Mouse (Mus musculus) myocyte (in vitro differentiated cells): Measurements from ENCODE around the gene Gm20388. TPM values are rescaled to one million over a fixed set of nuclear protein-coding genes. Genes with fewer than 3 reads are reported as not detected.
A peak's percentile ranks its signal among the peaks of the same experiment; 100 is the strongest.

ENCODE experiments used
- H3K27me3 ChIP-seq: one replicate; pipeline ENCODE4 v1.6.1; 2011; ENCODE audit not compliant: control insufficient read depth, insufficient read depth, insufficient read length
- H3K36me3 ChIP-seq: one replicate; pipeline ENCODE4 v1.6.1; 2011; ENCODE audit not compliant: control insufficient read depth, insufficient read depth
- H3K4me2 ChIP-seq: one replicate; pipeline ENCODE4 v1.6.1; 2011; ENCODE audit warnings: low read depth, control low read depth
- H3K4me3 ChIP-seq: one replicate; pipeline ENCODE4 v1.5.1; 2011; ENCODE audit warnings: mild to moderate bottlenecking, control low read depth, moderate library complexity
- H3K79me2 ChIP-seq: one replicate; pipeline ENCODE4 v1.6.1; 2011; ENCODE audit not compliant: control insufficient read depth, insufficient read depth
- H3ac ChIP-seq: one replicate; pipeline ENCODE4 v1.6.1; 2011; ENCODE audit not compliant: control insufficient read depth, insufficient read length
- CEBPB ChIP-seq: IDR thresholded peaks from 2 replicates; pipeline ENCODE4 v1.6.1; 2011; ENCODE audit warnings: mild to moderate bottlenecking, moderate library complexity; ENCODE audit not compliant: poor library complexity, insufficient read depth, severe bottlenecking
- E2F4 ChIP-seq: IDR thresholded peaks from one replicate; pipeline ENCODE4 v1.6.1; 2011; ENCODE audit warnings: mild to moderate bottlenecking, control low read depth, moderate library complexity; ENCODE audit not compliant: insufficient read depth
- MAX ChIP-seq: IDR thresholded peaks from one replicate; pipeline ENCODE4 v1.6.1; 2011; ENCODE audit warnings: low read depth, mild to moderate bottlenecking, control low read depth
- MYOD1 ChIP-seq, 3 experiments: IDR thresholded peaks; one replicate each; pipeline ENCODE4 v1.6.1; 2011; ENCODE audit warnings: control low read depth in 2 of 3, low read depth in 2 of 3, mild to moderate bottlenecking in 2 of 3, moderate library complexity in 1 of 3; ENCODE audit not compliant: insufficient read length in 2 of 3, control insufficient read depth in 1 of 3
- MYOG ChIP-seq, 3 experiments: IDR thresholded peaks; one replicate each; pipeline ENCODE4 v1.6.1; 2011; ENCODE audit warnings: control low read depth in 2 of 3, low read depth in 2 of 3, mild to moderate bottlenecking in 2 of 3; ENCODE audit not compliant: insufficient read length in 2 of 3, control insufficient read depth in 1 of 3, insufficient read depth in 1 of 3
- POLR2A ChIP-seq: IDR thresholded peaks from one replicate; pipeline ENCODE4 v1.6.1; 2011; ENCODE audit warnings: low read depth, mild to moderate bottlenecking, control low read depth, moderate library complexity; ENCODE audit not compliant: insufficient read length
- POLR2AphosphoS2 ChIP-seq: IDR thresholded peaks from one replicate; pipeline ENCODE4 v1.6.1; 2011; ENCODE audit warnings: low read depth, control low read depth; ENCODE audit not compliant: insufficient read length
- REST ChIP-seq: IDR thresholded peaks from one replicate; pipeline ENCODE4 v1.6.1; 2011; ENCODE audit warnings: mild to moderate bottlenecking, control low read depth, moderate library complexity; ENCODE audit not compliant: insufficient read depth, insufficient read length
- SRF ChIP-seq: IDR thresholded peaks from one replicate; pipeline ENCODE4 v1.6.1; 2011; ENCODE audit warnings: low read depth; ENCODE audit not compliant: control insufficient read depth, insufficient read length
- TCF12 ChIP-seq: IDR thresholded peaks from one replicate; pipeline ENCODE4 v1.6.1; 2011; ENCODE audit warnings: mild to moderate bottlenecking, control low read depth; ENCODE audit not compliant: poor library complexity, insufficient read depth, severe bottlenecking
- TCF3 ChIP-seq: IDR thresholded peaks from one replicate; pipeline ENCODE4 v1.6.1; 2011; ENCODE audit warnings: low read depth, control low read depth; ENCODE audit not compliant: insufficient read length
- USF1 ChIP-seq: IDR thresholded peaks from one replicate; pipeline ENCODE4 v1.6.1; 2011; ENCODE audit warnings: low read depth, mild to moderate bottlenecking, control low read depth, moderate library complexity
- polyA plus RNA-seq: library from polyadenylated mRNA; unstranded; fragments of >200 nt; fragmentation: generic; extraction: Trizol; gene quantifications from one replicate; pipeline ENCODE4 v1.2.1, GENCODE M21; 2012; ENCODE audit warnings: missing spikeins

Gene Gm20388
- polyA plus RNA-seq, 1 experiment, result 15.3 TPM

DNA sequence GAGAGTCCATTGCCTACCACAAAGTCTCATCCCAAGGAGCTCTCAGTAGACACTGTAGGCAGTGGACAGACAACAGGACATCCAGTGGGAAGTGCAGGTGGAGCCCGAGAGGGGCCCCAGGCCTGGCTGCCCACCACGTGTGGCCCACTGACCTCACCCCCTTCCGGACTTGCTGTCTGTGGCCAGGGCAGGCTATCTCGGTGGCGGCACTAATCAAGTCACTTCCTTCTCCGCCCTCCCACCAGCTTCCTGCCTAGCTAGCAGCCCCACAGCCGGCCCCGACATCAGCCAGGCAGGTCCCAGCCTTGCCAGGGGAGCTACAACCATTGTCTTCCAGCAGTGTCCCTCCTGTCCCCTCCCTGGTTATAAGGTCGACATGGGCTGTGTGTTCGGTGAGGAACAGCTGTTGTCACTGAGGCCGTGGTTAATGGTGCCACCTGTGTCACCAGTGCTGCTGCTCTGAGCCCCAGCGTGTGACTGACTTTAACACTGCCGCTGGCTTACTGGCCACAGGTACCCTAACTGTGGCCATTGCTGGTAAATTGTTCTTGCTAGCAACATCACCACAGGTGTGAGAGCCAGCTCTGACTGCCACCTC is 2404.4 kb downstream of the Gm20388 start:
- no peaks in the 10 kb centered on the region for H3K27me3 ChIP-seq
- no peak overlapping the region for H3ac ChIP-seq
- H3K79me2 ChIP-seq, result no peaks in the 10 kb centered on the region
- no peaks in the 10 kb centered on the region for H3K36me3 ChIP-seq
- TF ChIP-seq MYOD1 (IDR thresholded peaks at IDR 0.05; ENCODE audit: control insufficient read depth in 1 of 3, insufficient read length in 2 of 3, low read depth in 2 of 3) (peak in 2 of 3 experiments; percentile 19 to 91), POLR2A (no peak), REST (no peak), MYOG (IDR thresholded peaks at IDR 0.05; ENCODE audit: control insufficient read depth in 1 of 3, insufficient read depth in 1 of 3, insufficient read length in 2 of 3, low read depth in 2 of 3) (peak; percentile 25 to 89 (median 57))
- no peak overlapping the region for H3K4me2 ChIP-seq
- H3K4me3 ChIP-seq, result no peak overlapping the region

DNA sequence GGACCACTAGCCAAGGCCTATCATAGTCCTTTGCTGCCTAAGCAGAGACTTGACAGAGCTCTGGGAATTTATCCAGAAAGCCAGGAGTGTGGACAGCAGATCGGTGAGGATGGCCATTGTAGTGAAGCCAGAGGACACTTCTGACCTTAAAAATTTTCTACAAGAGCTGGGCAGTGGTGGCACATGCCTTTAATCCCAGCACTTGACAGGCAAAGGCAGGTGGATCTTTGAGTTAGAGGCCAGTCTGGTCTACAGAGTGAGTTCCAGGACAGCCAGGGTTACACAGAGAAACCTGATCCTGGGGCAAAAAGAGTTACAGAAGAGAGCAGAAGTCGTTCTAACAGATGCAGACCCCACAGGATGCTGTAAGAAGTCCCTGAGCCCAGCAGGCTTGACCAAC is 2405.8 kb downstream of the Gm20388 start:
- no peak overlapping the region for H3ac ChIP-seq
- H3K4me3 ChIP-seq, result no peak overlapping the region
- H3K36me3 ChIP-seq, result no peaks in the 10 kb centered on the region
- H3K27me3 ChIP-seq, result no peaks in the 10 kb centered on the region
- no peak for TF ChIP-seq MYOG (IDR thresholded peaks at IDR 0.05; ENCODE audit: control insufficient read depth in 1 of 3, insufficient read depth in 1 of 3, insufficient read length in 2 of 3, low read depth in 2 of 3)
- peak; percentile 79 to 84 (median 83) for TF ChIP-seq MYOD1 (IDR thresholded peaks at IDR 0.05; ENCODE audit: control insufficient read depth in 1 of 3, insufficient read length in 2 of 3, low read depth in 2 of 3)
- TF ChIP-seq E2F4, result no peak
- TF ChIP-seq CEBPB, result no peak
- no peak for TF ChIP-seq REST
- no peaks in the 10 kb centered on the region for H3K79me2 ChIP-seq
- H3K4me2 ChIP-seq, result no peak overlapping the region

DNA sequence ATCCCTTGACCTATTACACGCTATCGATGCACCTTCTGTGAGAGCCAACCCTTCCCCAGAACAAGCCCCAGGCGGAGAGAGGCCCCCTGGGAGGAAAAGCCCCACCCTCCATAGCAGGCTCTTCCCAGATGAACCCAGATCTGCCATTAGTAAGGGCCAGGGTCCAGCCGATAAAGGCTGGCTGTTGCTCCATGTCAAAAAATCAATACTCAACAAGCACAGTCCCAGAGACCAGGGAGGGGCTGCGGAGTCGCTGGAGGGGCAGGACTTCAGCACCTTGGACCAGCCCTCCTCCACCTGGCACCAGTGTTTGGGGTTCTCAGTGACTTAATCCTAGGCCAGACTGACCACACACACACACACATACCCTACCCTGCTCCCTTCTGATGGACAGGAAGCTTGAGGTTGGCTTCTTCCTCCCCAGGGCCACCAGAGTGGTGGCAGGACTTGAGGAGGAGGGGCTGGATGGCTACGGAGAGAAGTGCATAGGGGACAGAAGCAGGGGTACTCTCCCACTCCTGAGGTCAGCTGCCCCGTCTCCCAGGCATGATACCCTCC is 2407.4 kb downstream of the Gm20388 start:
- no peak overlapping the region for H3ac ChIP-seq
- no peak overlapping the region for H3K4me2 ChIP-seq
- H3K36me3 ChIP-seq, result no peaks in the 10 kb centered on the region
- no peak overlapping the region for H3K4me3 ChIP-seq
- no peaks in the 10 kb centered on the region for H3K27me3 ChIP-seq
- no peaks in the 10 kb centered on the region for H3K79me2 ChIP-seq
- TF ChIP-seq E2F4, result no peak
- TF ChIP-seq POLR2AphosphoS2, result no peak
- no peak for TF ChIP-seq CEBPB
- no peak for TF ChIP-seq USF1
- no peak for TF ChIP-seq POLR2A
- no peak for TF ChIP-seq MYOG (IDR thresholded peaks at IDR 0.05; ENCODE audit: control insufficient read depth in 1 of 3, insufficient read depth in 1 of 3, insufficient read length in 2 of 3, low read depth in 2 of 3)
- TF ChIP-seq REST, result no peak
- no peak for TF ChIP-seq MYOD1 (IDR thresholded peaks at IDR 0.05; ENCODE audit: control insufficient read depth in 1 of 3, insufficient read length in 2 of 3, low read depth in 2 of 3)
- TF ChIP-seq TCF12, result no peak
- no peak for TF ChIP-seq SRF
- no peak for TF ChIP-seq TCF3
- TF ChIP-seq MAX, result no peak

GRCm38 (mm10) chr8:122319045-122319707 is 2408.5 kb downstream of the Gm20388 start:
- no peaks in the 10 kb centered on the region for H3K79me2 ChIP-seq
- TF ChIP-seq CEBPB (no peak), E2F4 (no peak), USF1 (no peak), REST (no peak)
- no peak overlapping the region for H3K4me3 ChIP-seq
- H3ac ChIP-seq, result no peak overlapping the region
- H3K36me3 ChIP-seq, result no peaks in the 10 kb centered on the region
- H3K27me3 ChIP-seq, result no peaks in the 10 kb centered on the region
- H3K4me2 ChIP-seq, result no peak overlapping the region

GRCm38 (mm10) chr8:122319708-122320075 is 2409.1 kb downstream of the Gm20388 start:
- Histone ChIP-seq H3ac (no peak overlapping the region), H3K79me2 (no peaks in the 10 kb centered on the region), H3K36me3 (no peaks in the 10 kb centered on the region), H3K4me3 (no peak overlapping the region), H3K4me2 (no peak overlapping the region), H3K27me3 (no peaks in the 10 kb centered on the region)
- TF ChIP-seq TCF12, result no peak
- TF ChIP-seq TCF3, result no peak
- no peak for TF ChIP-seq E2F4
- no peak for TF ChIP-seq CEBPB
- TF ChIP-seq SRF, result no peak
- TF ChIP-seq REST, result no peak
- no peak for TF ChIP-seq MYOD1 (IDR thresholded peaks at IDR 0.05; ENCODE audit: control insufficient read depth in 1 of 3, insufficient read length in 2 of 3, low read depth in 2 of 3)
- TF ChIP-seq MAX, result no peak
- no peak for TF ChIP-seq POLR2AphosphoS2
- TF ChIP-seq POLR2A, result no peak
- no peak for TF ChIP-seq USF1
- TF ChIP-seq MYOG (IDR thresholded peaks at IDR 0.05; ENCODE audit: control insufficient read depth in 1 of 3, insufficient read depth in 1 of 3, insufficient read length in 2 of 3, low read depth in 2 of 3), result no peak
